Mouse (Mus musculus): Measurements from ENCODE around the gene Msantd3. TPM values are rescaled to one million over a fixed set of nuclear protein-coding genes. Genes with fewer than 3 reads are reported as not detected.

Msantd3 gene
- total and polyA plus RNA-seq, 2 experiments from 2014 or later = 36.3 to 52.9 TPM

DNA sequence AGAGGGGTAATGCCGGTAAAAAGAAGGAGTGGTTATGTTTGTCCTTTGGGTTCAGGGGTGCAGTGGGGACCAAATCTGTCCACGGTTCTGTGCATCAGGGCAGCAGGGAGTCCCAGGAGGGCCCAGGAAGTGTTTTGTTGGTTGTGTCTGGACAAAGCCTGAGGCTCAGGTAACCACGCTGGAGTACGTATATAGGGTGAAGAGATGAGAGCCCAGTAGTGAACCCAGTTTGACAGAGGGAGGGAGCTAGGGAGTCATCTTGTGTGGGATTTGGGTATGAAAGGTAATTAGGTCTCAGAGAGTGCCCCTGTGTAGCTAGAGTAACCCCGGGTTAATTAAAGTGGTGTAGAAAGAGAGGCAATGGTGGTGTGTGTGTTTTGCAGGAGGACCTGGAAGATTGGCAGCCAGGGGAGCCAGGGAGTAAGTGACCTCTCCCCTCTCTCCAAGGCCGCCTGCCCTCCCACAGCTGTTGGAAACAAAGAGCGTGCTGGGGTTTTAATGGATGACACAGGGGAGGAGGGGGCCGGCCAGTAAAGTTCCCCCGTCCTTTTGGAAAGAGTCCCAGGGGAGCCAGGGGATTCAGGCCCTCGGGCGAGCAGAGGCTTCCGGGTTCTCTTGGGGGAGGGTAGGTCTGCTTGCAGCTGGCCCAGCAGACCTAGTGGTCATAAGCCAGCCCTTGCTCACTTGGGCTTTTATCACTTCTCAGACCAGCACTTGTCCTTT is 46.5 kb downstream of the Msantd3 start:
- Histone ChIP-seq H3K36me3 (ENCODE audit: insufficient read depth) (no peaks in the 10 kb centered on the region), H3K9ac (peak overlapping the region; percentile 92), H3K4me3 (ENCODE audit: low read depth, low read length) (peak overlapping the region; percentile 95), H3K4me1 (ENCODE audit: insufficient read depth) (peaks cover 3% of the 10 kb centered on the region; the same call in 1 of the 2 replicates), H3K27ac (ENCODE audit: low read depth, low read length) (peak overlapping the region; percentile 95), H3K9me3 (ENCODE audit: low read length) (no peaks in the 10 kb centered on the region), H3K27me3 (ENCODE audit: insufficient read depth, low read length) (no peaks in the 10 kb centered on the region), H3K4me2 (ENCODE audit: low read depth) (peak overlapping the region; percentile 89)
- 0% methylated on average over 12 of the region's 12 CpGs for WGBS
- peak; percentile 30 for TF ChIP-seq CTCF (IDR thresholded peaks at IDR 0.05; ENCODE audit: low read depth)
- ATAC-seq = peak; percentile 15
- DNase-seq = peak; percentile 63

DNA sequence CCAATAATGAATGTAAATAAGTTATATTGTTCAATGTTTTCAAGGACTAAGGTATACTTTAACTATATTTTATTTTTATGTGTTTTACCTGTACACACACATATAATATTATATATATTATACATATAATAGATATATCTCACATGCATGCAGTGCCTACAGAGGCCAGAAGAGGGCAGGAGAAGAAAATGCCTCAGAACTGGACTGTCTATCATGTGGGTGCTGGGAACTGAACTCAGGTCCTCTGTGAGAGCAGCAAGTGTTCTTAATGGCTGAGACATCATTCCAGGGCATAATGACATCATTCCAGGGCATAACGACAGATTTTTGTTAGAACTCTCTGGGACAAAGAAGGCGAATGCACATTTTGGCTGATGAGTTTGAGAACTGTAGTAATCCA is 47.8 kb downstream of the Msantd3 start:
- 96% methylated on average over 2 of the region's 2 CpGs for WGBS
- no peak for DNase-seq
- H3K27ac ChIP-seq (ENCODE audit: low read depth, low read length) = no peak overlapping the region
- no peak overlapping the region for H3K4me2 ChIP-seq (ENCODE audit: low read depth)
- H3K4me1 ChIP-seq (ENCODE audit: insufficient read depth) = peaks cover 3% of the 10 kb centered on the region; the same call in 1 of the 2 replicates
- H3K4me3 ChIP-seq (ENCODE audit: low read depth, low read length) = no peak overlapping the region
- no peak for ATAC-seq
- H3K9ac ChIP-seq = no peak overlapping the region
- H3K36me3 ChIP-seq (ENCODE audit: insufficient read depth) = no peaks in the 10 kb centered on the region
- TF ChIP-seq CTCF (IDR thresholded peaks at IDR 0.05; ENCODE audit: low read depth) = peak; percentile 51
- no peaks in the 10 kb centered on the region for H3K9me3 ChIP-seq (ENCODE audit: low read length)
- no peaks in the 10 kb centered on the region for H3K27me3 ChIP-seq (ENCODE audit: insufficient read depth, low read length)

DNA sequence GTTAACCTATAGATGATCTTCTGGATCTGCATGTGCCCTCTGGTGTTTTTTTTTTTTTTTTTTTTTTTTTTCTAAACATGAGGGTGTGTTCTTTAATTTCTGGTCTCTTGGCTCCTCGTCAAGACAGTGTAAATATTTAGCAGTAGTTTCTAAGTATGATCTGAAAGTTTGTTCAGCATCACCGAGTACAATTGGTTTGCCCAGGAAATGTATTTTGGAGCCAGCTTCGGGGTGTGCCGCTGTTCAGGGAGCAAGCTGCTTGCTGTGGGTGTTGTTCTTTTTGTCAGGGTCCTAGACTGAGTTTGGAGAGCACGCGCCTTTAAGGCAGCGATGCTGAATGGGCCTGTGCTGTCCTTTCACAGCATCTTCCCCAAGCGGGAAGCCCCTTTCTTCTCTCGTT is 48.8 kb downstream of the Msantd3 start:
- no peak for DNase-seq
- Histone ChIP-seq H3K4me2 (ENCODE audit: low read depth) (no peak overlapping the region), H3K4me3 (ENCODE audit: low read depth, low read length) (no peak overlapping the region), H3K27me3 (ENCODE audit: insufficient read depth, low read length) (no peaks in the 10 kb centered on the region), H3K4me1 (ENCODE audit: insufficient read depth) (peaks cover 3% of the 10 kb centered on the region; the same call in 1 of the 2 replicates), H3K9me3 (ENCODE audit: low read length) (no peaks in the 10 kb centered on the region), H3K36me3 (ENCODE audit: insufficient read depth) (no peaks in the 10 kb centered on the region), H3K27ac (ENCODE audit: low read depth, low read length) (no peak overlapping the region), H3K9ac (no peak overlapping the region)
- WGBS = 60% methylated on average over 9 of the region's 9 CpGs
- no peak for TF ChIP-seq CTCF (IDR thresholded peaks at IDR 0.05; ENCODE audit: low read depth)
- ATAC-seq = no peak

DNA sequence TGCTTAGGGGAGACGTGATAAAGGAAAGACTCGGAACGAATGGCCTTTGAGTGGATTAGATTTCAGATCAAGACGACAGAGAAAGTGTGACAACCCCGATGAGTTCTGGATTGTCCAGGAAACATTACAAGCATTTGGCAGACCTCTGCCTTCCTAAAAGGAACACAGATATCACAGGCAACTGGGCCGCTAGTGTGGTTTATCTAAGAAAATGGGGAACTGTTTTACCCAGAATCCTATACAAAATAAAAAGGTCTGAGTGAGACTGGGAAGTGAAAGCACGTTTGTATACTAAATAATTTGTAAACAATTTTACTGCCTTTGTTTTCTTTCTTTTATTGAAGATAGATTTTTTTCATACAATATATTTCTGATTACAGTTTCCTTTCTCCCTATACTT is 51.1 kb downstream of the Msantd3 start:
- no peak for TF ChIP-seq CTCF (IDR thresholded peaks at IDR 0.05; ENCODE audit: low read depth)
- Histone ChIP-seq H3K4me1 (ENCODE audit: insufficient read depth) (peaks cover 3% of the 10 kb centered on the region; the same call in 1 of the 2 replicates), H3K4me2 (ENCODE audit: low read depth) (no peak overlapping the region), H3K9ac (no peak overlapping the region), H3K36me3 (ENCODE audit: insufficient read depth) (no peaks in the 10 kb centered on the region), H3K27me3 (ENCODE audit: insufficient read depth, low read length) (no peaks in the 10 kb centered on the region), H3K27ac (ENCODE audit: low read depth, low read length) (no peak overlapping the region), H3K4me3 (ENCODE audit: low read depth, low read length) (no peak overlapping the region), H3K9me3 (ENCODE audit: low read length) (no peaks in the 10 kb centered on the region)
- WGBS = 84% methylated on average over 7 of the region's 7 CpGs
- ATAC-seq = no peak
- DNase-seq = no peak

DNA sequence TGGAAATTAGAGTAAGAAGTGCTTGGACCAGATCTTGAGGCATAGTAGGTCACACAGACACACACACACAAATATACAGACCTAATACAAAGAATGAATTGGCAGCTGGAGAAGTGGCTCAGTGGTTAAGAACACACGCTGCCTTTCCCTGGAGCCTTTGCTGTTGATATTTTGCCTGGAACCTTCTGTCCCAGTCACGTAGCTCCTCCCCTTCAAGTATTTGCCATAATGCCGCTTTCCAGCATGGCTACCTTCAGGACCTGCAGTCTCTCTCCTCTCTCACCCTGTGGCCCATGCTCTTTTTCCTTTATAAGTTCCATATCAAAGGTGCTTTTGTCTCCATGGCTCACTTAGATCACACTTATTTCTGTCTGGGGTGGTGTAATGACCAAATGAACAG is 51.7 kb downstream of the Msantd3 start:
- no peaks in the 10 kb centered on the region for H3K27me3 ChIP-seq (ENCODE audit: insufficient read depth, low read length)
- DNase-seq (no peak), ATAC-seq (no peak)
- TF ChIP-seq CTCF (IDR thresholded peaks at IDR 0.05; ENCODE audit: low read depth) = no peak
- no peak overlapping the region for H3K4me3 ChIP-seq (ENCODE audit: low read depth, low read length)
- H3K4me2 ChIP-seq (ENCODE audit: low read depth) = no peak overlapping the region
- H3K9me3 ChIP-seq (ENCODE audit: low read length) = no peaks in the 10 kb centered on the region
- no peak overlapping the region for H3K9ac ChIP-seq
- peaks cover 3% of the 10 kb centered on the region; the same call in 1 of the 2 replicates for H3K4me1 ChIP-seq (ENCODE audit: insufficient read depth)
- no peaks in the 10 kb centered on the region for H3K36me3 ChIP-seq (ENCODE audit: insufficient read depth)
- no peak overlapping the region for H3K27ac ChIP-seq (ENCODE audit: low read depth, low read length)
- WGBS = 82% methylated on average over 3 of the region's 3 CpGs

DNA sequence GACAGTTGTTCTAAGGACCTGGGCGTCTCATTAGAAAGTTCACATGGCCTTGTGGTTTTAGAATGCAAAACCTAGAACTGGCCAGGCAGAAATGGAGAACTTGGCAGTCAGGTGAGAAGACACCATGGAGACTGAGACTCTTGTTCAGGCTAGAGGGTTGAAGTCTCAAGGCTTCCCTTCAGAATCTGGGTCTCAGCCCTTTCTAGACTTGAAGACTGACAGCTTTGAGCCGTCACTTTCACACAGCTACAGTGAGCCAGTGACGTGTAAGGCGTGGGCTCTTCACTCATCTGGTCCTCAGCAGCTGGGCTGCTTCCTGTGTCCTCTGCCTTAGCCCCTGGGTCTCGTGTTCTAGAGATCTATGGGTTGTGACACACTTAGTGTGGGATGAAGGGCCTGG is 52.6 kb downstream of the Msantd3 start:
- Histone ChIP-seq H3K4me1 (ENCODE audit: insufficient read depth) (no peaks in the 10 kb centered on the region), H3K27me3 (ENCODE audit: insufficient read depth, low read length) (no peaks in the 10 kb centered on the region), H3K9ac (no peak overlapping the region), H3K4me2 (ENCODE audit: low read depth) (no peak overlapping the region), H3K4me3 (ENCODE audit: low read depth, low read length) (no peak overlapping the region), H3K9me3 (ENCODE audit: low read length) (no peaks in the 10 kb centered on the region), H3K36me3 (ENCODE audit: insufficient read depth) (no peaks in the 10 kb centered on the region), H3K27ac (ENCODE audit: low read depth, low read length) (no peak overlapping the region)
- TF ChIP-seq CTCF (IDR thresholded peaks at IDR 0.05; ENCODE audit: low read depth) = no peak
- WGBS = 75% methylated on average over 5 of the region's 5 CpGs
- ATAC-seq (no peak), DNase-seq (no peak)

DNA sequence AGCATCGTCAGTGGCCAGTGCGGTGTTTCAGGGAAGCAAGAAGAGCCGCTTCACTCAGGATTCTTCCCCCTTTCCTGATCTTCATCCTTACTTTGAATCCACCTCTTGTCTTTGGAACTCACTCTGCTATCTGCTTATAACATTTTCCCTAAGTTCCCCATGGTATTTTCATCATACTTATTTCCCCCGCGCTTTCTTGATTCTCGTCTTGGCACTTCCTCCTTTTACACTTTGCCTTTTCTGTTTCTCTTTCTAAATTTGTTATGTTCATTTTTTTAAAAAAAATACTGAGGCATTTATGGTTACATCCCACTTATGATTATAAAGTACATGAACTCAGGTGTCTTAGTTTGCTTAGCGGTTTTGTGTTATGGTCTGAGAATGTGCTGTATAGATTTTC is 53.1 kb downstream of the Msantd3 start:
- Histone ChIP-seq H3K9ac (no peak overlapping the region), H3K4me1 (ENCODE audit: insufficient read depth) (no peaks in the 10 kb centered on the region), H3K27me3 (ENCODE audit: insufficient read depth, low read length) (no peaks in the 10 kb centered on the region), H3K27ac (ENCODE audit: low read depth, low read length) (no peak overlapping the region), H3K36me3 (ENCODE audit: insufficient read depth) (no peaks in the 10 kb centered on the region), H3K4me3 (ENCODE audit: low read depth, low read length) (no peak overlapping the region), H3K4me2 (ENCODE audit: low read depth) (no peak overlapping the region), H3K9me3 (ENCODE audit: low read length) (no peaks in the 10 kb centered on the region)
- 92% methylated on average over 7 of the region's 7 CpGs for WGBS
- DNase-seq = no peak
- no peak for ATAC-seq
- no peak for TF ChIP-seq CTCF (IDR thresholded peaks at IDR 0.05; ENCODE audit: low read depth)
